Mouse (Mus musculus) liver, embryonic 12.5 days (tissue): ENCODE measurements around the gene H2-T22. TPM values are rescaled to one million over a fixed set of nuclear protein-coding genes. Genes with fewer than 3 reads are reported as not detected.
A peak's percentile ranks its signal among the peaks of the same experiment; 100 is the strongest.
"Not testable (repeated sequence)": the region's sequence is repeated elsewhere in the genome, so short reads cannot be mapped to it uniquely, and the experiment has no call there.

Source experiments
- ATAC-seq: fragments of 200-750 bp; cut with Nextera tagmentation; 2 replicates; pipeline ENCODE4 v1.8.0; 2017; ENCODE audit warnings: moderate number of reproducible peaks, mild to moderate bottlenecking, moderate library complexity
- H3K27ac ChIP-seq: fragments of 300-500 bp; sonication (generic); 2 replicates; pipeline ENCODE4 v1.5.1; 2016; ENCODE audit warnings: mild to moderate bottlenecking
- H3K27me3 ChIP-seq: fragments of 300-500 bp; sonication (generic); replicated peaks from 2 replicates; pipeline ENCODE4 v1.6.1; 2016; ENCODE audit warnings: mild to moderate bottlenecking, moderate library complexity
- H3K36me3 ChIP-seq: fragments of 300-500 bp; sonication (generic); 2 replicates; pipeline ENCODE4 v1.6.1; 2016; ENCODE audit warnings: mild to moderate bottlenecking, moderate library complexity
- H3K4me1 ChIP-seq: fragments of 300-500 bp; sonication (generic); 2 replicates; pipeline ENCODE4 v1.6.1; 2016
- H3K4me2 ChIP-seq: fragments of 300-500 bp; sonication (generic); 2 replicates; pipeline ENCODE4 v1.6.1; 2016; ENCODE audit warnings: mild to moderate bottlenecking, moderate library complexity
- H3K4me3 ChIP-seq: fragments of 300-500 bp; sonication (generic); 2 replicates; pipeline ENCODE4 v1.5.1; 2016; ENCODE audit warnings: mild to moderate bottlenecking, moderate library complexity
- H3K9ac ChIP-seq: fragments of 300-500 bp; sonication (generic); 2 replicates; pipeline ENCODE4 v1.6.1; 2016; ENCODE audit warnings: mild to moderate bottlenecking, moderate library complexity
- H3K9me3 ChIP-seq: fragments of 300-500 bp; sonication (generic); replicated peaks from 2 replicates; pipeline ENCODE4 v1.6.1; 2016; ENCODE audit warnings: mild to moderate bottlenecking, moderate library complexity
- WGBS: fragments of 180-500 bp; shearing (Covaris S2); methylation state at CpG from one replicate; pipeline ENCODE4 v1.1.7; 2016; ENCODE audit not compliant: insufficient replicate concordance; 5-methylcytosine and 5-hydroxymethylcytosine counted together
- polyA plus RNA-seq: library from polyadenylated mRNA; unstranded; fragments of >200 nt; fragmentation: Nextera tagmentation; extraction: Ambion mirVana; gene quantifications from 2 replicates; pipeline ENCODE4 v1.2.1, GENCODE M21; 2016

H2-T22 gene
- 7.5 and 8.4 TPM in 2 replicates for polyA plus RNA-seq

DNA sequence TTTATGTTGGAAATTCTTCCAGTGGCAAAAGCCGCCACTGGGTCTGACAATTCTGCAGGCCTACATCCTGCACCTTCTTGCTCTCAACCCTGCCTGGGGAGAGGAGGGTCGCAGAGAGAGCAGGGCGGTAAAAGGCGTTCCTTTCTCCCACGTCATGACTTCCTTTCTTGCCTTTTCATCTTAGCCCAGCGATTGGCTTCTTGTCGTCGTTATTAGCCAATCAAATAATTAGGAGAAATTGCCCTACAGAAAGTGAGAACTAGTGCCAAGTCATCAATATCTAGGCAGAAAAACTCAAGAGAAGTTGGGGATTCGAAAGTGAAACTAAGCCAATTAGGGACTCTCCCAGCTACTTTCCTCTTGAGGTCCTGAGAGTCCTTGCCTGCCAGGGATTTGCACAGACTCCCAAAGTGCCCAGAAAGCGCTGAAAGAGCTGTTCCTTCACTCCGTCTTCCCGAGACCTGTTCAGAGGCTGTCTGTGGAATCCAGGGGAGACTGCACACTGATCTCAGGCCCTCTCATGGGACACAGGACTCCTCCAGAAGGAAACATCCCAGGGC is at the start of gene H2-T22, which contains the start of gene Gm6034:
Gene H2-T22 (minus strand): TSS at position 138 of the 560 bp plus-strand sequence.
Gene Gm6034 (plus strand): TSS at position 352 of the 560 bp plus-strand sequence.
- 3% methylated on average over 12 of the region's 12 CpGs for WGBS
- not testable (repeated sequence) for H3K36me3 ChIP-seq, H3K27ac ChIP-seq

GRCm38 (mm10) chr17:36091933-36092332 is 49.4 kb upstream of the H2-T22 start:
- not testable (repeated sequence) for ATAC-seq
- no CpG with 5 or more reads among the region's 2 CpGs for WGBS

More for the DNA sequence above, at the start of gene H2-T22, which contains the start of gene Gm6034:
- peak; percentile 93 for ATAC-seq
- H3K9ac ChIP-seq, result peak within 1 kb of the TSS; percentile 73
- H3K27me3 ChIP-seq, H3K9me3 ChIP-seq: not testable (repeated sequence)
- peak within 1 kb of the TSS; percentile 64 for H3K4me3 ChIP-seq
- H3K4me2 ChIP-seq, result peak within 1 kb of the TSS; percentile 83
- H3K4me1 ChIP-seq, result peaks cover 21% of the 10 kb centered on the region

GRCm38 (mm10) chr17:36085976-36086375 is 43.4 kb upstream of the H2-T22 start:
- ATAC-seq, H3K9me3 ChIP-seq, H3K9ac ChIP-seq, H3K4me3 ChIP-seq, H3K36me3 ChIP-seq, H3K27ac ChIP-seq, H3K4me2 ChIP-seq: not testable (repeated sequence)
- 61% methylated on average over 1 of the region's 1 CpGs for WGBS
- H3K27me3 ChIP-seq, result peaks cover 48% of the 10 kb centered on the region
- H3K4me1 ChIP-seq, result peaks cover 11% of the 10 kb centered on the region; the same call in 1 of the 2 replicates

More at GRCm38 (mm10) chr17:36091933-36092332, 49.4 kb upstream of the H2-T22 start:
- not testable (repeated sequence) for H3K4me2 ChIP-seq, H3K4me3 ChIP-seq, H3K27ac ChIP-seq, H3K4me1 ChIP-seq, H3K9me3 ChIP-seq, H3K36me3 ChIP-seq, H3K9ac ChIP-seq
- peaks cover 14% of the 10 kb centered on the region for H3K27me3 ChIP-seq

DNA sequence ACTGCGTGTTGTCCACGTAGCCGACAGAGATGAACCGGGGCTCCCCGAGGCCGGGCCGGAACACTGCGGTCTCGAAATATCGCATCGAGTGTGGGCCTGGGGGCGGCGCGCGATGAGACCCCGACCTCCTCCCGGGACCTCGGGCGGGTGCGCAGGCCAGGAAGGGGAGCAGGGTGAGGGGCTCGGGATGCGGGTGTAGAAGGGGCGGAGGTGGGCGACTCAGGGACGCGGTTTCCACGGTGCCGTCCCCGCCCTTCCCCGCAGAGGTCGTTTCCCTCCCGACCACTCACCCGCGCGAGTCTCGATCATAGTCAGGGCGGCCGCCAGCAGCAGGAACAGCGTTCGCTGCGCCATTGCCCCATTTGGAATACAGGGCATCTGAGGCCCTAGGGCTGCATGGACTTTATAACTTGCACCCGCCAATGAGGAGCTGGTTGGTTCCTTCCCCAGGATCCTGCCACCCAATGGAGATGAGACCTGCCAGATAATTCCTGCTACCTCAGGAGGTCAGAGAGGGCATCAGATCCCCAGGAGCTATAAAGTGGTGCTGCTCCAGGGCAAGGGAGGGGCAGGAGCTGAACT is 41.4 kb upstream of the H2-T22 start:
- H3K27me3 ChIP-seq, result peaks cover 58% of the 10 kb centered on the region
- H3K4me2 ChIP-seq, result peak overlapping the region; percentile 78
- no peaks in the 10 kb centered on the region for H3K36me3 ChIP-seq
- peaks cover 11% of the 10 kb centered on the region; the same call in 1 of the 2 replicates for H3K4me1 ChIP-seq
- no peak for ATAC-seq
- H3K4me3 ChIP-seq, result peak overlapping the region; percentile 51
- WGBS, result 2% methylated on average over 42 of the region's 42 CpGs
- H3K9ac ChIP-seq, result peak overlapping the region; percentile 25; the same call in 1 of the 2 replicates
- no peaks in the 10 kb centered on the region for H3K9me3 ChIP-seq
- H3K27ac ChIP-seq, result no peak overlapping the region

DNA sequence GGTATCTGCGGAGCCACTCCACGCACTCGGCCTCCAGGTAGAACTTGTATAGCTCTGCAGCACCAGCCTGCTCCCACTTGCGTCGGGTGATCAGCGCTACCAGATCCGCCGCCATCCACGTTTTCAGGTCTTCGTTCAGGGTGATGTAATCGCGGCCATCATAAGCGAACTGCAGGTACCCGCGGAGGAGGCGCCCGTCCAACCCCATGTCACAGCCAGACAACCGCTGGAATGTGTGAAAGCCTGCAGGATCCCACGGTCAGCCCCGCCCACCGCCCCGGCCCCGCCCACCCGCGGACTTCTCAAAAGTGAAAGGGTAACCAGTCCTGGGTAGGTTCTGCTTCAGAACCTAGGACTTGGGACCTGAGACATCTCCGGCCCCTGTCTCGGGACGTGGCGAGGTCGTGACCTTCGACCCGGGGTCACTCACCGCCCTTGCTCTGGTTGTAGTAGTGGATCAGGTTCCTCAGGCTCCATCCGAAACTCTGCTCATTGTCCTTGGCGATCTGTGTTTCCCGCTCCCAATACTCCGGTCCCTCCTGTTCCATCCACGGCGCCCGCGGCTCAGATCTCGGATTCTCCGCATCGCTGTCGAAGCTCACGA is 40.8 kb upstream of the H2-T22 start:
- Histone ChIP-seq H3K4me2 (peak overlapping the region; percentile 78), H3K9ac (peak overlapping the region; percentile 25; the same call in 1 of the 2 replicates)
- ATAC-seq, result 0 out of 2 replicates have a peak, but pooled peaks have one; percentile 47

DNA sequence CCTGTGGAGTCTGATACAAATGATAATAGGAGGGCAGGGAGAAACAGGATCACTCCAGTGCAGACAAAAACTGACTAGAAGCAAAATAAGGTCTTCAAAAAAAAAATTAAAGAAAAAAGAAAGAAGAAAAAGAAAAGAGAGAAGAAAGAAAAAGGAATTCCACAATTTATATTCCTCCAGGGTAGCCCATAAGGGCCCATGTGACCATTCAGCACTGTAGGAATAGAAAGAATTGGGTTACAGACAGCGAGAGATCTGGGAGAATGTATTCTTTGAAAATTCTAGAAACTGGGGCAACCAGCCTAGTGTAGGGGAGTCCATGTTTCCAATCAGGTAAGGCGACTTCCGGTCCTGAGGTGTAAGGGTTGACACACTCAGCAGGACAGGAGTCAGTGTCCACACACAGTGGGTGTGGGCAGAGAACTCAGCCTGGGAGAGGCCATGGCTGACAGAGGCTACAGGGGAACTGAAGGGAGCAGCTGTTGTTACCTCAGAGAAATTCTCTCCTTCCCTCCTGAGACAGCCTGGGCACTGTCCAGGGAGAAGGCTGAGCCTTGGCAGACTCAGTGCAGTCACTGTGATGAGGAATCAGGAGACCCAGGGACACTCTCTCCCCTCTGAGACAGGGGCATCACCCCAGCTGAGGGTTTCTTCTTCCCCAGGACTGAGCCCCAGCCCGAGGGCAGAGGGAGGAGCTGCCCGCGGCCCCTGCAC is 40.1 kb upstream of the H2-T22 start:
- ATAC-seq, result not testable (repeated sequence)

More for the DNA sequence above, 40.8 kb upstream of the H2-T22 start:
- 1% methylated on average over 46 of the region's 46 CpGs for WGBS
- H3K4me3 ChIP-seq, result peak overlapping the region; percentile 51
- no peaks in the 10 kb centered on the region for H3K36me3 ChIP-seq
- peaks cover 58% of the 10 kb centered on the region for H3K27me3 ChIP-seq
- peaks cover 11% of the 10 kb centered on the region; the same call in 1 of the 2 replicates for H3K4me1 ChIP-seq
- no peaks in the 10 kb centered on the region for H3K9me3 ChIP-seq
- no peak overlapping the region for H3K27ac ChIP-seq

DNA sequence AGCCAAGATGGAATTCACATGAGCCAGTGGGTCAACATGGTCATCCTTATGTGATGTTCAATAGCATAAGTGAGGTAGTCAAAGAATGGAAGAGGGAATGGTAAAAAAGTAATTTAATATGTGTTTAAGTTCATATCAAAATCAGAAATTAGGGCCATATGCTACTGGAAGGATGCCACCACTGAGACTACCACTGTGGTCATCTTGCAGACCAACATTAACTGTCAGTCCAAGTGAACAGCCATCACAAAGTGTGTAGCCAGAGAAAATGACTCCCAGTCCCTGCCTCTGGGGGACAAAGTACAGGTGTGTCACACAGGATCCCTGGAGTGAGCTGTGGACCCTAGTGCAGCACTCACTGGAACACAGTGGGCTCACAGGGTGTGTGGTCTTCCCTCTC is 39.4 kb upstream of the H2-T22 start:
- H3K9me3 ChIP-seq, ATAC-seq, H3K9ac ChIP-seq, H3K4me3 ChIP-seq, H3K4me2 ChIP-seq, H3K36me3 ChIP-seq, H3K27ac ChIP-seq: not testable (repeated sequence)
- Histone ChIP-seq H3K27me3 (peaks cover 58% of the 10 kb centered on the region), H3K4me1 (peaks cover 11% of the 10 kb centered on the region; the same call in 1 of the 2 replicates)

More for the DNA sequence above, 40.1 kb upstream of the H2-T22 start:
- H3K9ac ChIP-seq, H3K36me3 ChIP-seq, H3K9me3 ChIP-seq, H3K27ac ChIP-seq: not testable (repeated sequence)
- WGBS, result 19% methylated on average over 6 of the region's 6 CpGs
- Histone ChIP-seq H3K27me3 (peaks cover 58% of the 10 kb centered on the region), H3K4me1 (peaks cover 11% of the 10 kb centered on the region; the same call in 1 of the 2 replicates), H3K4me2 (peak overlapping the region; percentile 78), H3K4me3 (peak overlapping the region; percentile 51)

DNA sequence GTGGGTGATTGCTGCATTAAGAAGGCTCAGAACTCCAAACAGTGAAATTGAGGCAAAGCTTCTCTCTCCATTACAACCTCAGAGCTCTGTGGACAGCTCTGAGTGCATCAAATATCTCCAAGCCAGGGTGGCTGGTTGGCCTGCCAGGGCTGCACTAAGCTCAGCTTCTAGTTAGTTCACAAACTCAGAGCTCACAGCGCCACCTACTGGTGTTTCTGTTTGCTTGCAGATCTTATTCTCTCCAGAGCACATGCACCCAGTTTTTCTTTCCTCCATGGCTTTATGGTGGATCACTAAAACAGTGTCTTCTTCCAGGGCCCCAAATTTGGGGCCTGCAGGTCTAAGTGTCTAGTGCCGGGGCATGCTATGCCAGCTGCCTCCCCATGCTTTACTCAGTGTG is 18.3 kb upstream of the H2-T22 start:
- Histone ChIP-seq H3K4me3 (no peak overlapping the region), H3K4me2 (no peak overlapping the region), H3K9ac (no peak overlapping the region), H3K4me1 (no peaks in the 10 kb centered on the region), H3K36me3 (no peaks in the 10 kb centered on the region), H3K9me3 (no peaks in the 10 kb centered on the region), H3K27ac (no peak overlapping the region), H3K27me3 (no peaks in the 10 kb centered on the region; the same call in 1 of the 2 replicates)
- WGBS, result 15% methylated on average over 2 of the region's 2 CpGs
- no peak for ATAC-seq

DNA sequence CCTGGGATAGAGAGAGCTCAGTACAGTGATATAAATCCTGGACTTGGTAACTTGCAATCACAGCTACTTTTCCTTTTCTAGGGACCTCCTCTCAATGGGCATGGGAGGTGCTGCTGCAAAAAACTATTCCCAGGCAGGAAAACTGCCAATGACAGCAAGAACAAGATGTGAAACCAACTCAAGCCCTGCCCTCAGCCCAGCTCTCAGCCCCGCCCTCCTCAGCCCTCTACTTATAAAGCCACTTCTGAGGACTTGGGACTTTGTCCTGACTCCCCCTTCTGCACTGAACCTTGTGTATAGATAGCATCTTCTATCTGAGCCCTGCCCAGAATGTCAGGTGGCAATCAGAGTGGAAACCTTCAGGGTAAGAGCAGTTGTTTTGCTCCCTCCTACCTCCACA is 15.8 kb upstream of the H2-T22 start, which contains the start of gene Gm11127:
Gene Gm11127 (minus strand): TSS at position 10 of the 400 bp plus-strand sequence.
- H3K4me3 ChIP-seq, H3K9me3 ChIP-seq, H3K27ac ChIP-seq, H3K9ac ChIP-seq, H3K27me3 ChIP-seq, H3K36me3 ChIP-seq, H3K4me1 ChIP-seq, H3K4me2 ChIP-seq, ATAC-seq: not testable (repeated sequence)
- WGBS, result 39% methylated on average over 1 of the region's 1 CpGs

GRCm38 (mm10) chr17:36057927-36058326 is 15.4 kb upstream of the H2-T22 start:
- not testable (repeated sequence) for H3K27ac ChIP-seq, H3K27me3 ChIP-seq, H3K36me3 ChIP-seq, ATAC-seq, H3K4me3 ChIP-seq, H3K9me3 ChIP-seq, H3K4me1 ChIP-seq, H3K9ac ChIP-seq, H3K4me2 ChIP-seq
- 84% methylated on average over 25 of the region's 25 CpGs for WGBS

DNA sequence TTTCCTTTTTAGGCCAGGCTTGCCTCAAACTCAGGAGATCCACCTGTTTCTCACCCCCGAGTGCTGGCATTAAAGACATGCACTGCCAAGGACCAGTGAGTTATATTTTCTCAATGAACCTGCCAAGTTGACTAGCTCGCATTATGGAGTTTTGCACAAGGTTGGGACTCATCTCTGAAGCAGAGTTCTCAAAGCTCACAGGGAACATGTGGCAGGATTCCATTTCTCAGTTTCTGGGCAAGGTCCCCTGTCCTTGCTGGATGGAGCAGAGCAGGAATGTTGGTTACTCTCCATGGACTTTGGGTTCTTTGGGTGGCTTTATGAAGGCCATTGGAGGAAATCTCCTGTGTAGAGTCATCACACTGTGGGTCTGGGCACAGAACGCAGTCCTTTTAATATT is 739 bp upstream of the H2-T22 start:
- Histone ChIP-seq H3K9me3 (no peaks in the 10 kb centered on the region), H3K4me3 (peak overlapping the region; percentile 64), H3K27me3 (no peaks in the 10 kb centered on the region), H3K4me1 (peaks cover 21% of the 10 kb centered on the region), H3K9ac (peak overlapping the region; percentile 73), H3K36me3 (no peaks in the 10 kb centered on the region), H3K4me2 (peak overlapping the region; percentile 83), H3K27ac (no peak overlapping the region)
- WGBS, result 76% methylated on average over 3 of the region's 3 CpGs
- ATAC-seq, result no peak
